Mouse (Mus musculus) left cerebral cortex, adult 18-20 months (tissue): ENCODE results near the gene Rspo1. TPM values are rescaled to one million over a fixed set of nuclear protein-coding genes. Genes with fewer than 3 reads are reported as not detected.
A peak's percentile ranks its signal among the peaks of the same experiment; 100 is the strongest.

ENCODE experiments used
- DNase-seq, 2 experiments: peaks; one replicate each; pipeline ENCODE4 v3.0.0; 2021 to 2022; ENCODE audit warnings: low spot score in 2 of 2, mixed read lengths in 1 of 2
- total RNA-seq, 2 experiments: library from RNA; stranded (reverse); gene quantifications; 2 replicates each; pipeline ENCODE4 v1.2.3; 2021

Rspo1 gene
- total RNA-seq, 2 experiments from 2014 or later: 18.9 to 24.4 TPM

DNA sequence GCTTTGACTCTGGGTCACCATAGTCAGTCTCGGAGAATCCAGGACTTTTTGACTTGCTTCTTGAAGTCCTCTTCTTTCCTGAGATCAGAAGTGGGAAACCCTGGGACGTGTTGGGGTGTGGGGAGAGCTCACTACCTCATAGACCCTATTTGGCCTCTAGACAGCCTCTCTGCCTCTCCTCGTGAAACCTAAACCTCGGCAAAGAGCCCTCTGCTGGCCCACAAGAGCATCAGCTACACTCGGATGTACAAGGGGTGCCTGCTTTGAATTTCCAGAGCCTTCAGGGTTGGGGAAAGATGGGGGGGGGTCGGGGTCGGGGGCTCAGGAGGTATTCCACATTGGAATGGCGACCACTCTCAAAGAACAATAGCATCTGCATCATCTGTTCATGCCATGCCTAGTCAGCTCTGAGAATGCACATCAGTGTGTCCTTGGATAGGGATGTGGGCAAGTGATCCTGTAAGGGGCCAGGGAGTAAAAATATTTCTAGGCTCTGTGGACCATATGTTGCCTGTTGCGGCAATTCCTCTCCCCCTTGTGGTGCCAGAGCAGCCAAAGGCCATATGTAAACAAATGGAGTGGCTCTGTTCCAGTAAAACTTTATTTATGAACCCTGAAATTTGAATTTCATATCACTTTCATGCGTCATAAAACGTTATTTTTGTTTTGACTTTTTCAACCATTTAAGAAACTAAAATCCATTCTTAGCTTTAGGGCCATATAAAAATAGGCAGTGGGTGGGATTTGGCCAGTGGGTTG is 34.7 kb downstream of the Rspo1 start:
- peak in 1 of 2 experiments; percentile 13 for DNase-seq

DNA sequence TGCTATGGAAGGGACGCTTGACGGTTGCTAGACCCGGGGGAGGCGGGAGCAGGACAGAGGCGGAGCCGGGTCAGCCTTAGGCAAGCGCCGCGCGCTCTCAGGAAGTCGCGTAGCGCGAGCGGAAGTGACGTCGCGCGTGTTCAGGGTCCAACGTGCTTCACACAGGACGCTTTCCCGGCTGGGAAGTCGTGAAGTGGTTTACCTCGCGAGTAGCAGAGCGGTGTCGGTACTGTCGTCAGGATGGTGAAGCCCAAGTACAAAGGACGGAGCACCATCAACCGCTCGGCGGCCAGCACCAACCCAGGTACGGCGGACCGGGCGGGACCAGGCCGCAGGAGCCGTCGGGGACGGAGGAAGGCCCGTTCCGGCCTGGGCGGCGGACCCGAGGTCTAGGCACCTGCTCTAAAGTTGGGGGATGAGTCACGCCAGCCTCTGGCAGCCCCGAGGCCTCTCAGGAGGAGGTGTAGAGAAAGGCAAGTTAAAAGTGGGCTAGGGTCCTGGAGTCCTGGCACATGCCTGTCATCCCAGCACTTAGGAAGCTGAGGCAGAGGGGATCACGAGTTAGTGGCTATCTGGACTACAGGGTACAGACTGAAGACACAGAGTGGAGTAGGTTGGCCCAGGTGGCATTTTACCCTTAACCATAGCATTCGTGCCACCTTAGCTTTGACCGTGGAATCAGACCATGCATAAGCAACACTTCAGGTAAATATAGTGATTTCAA is 43.8 kb downstream of the Rspo1 start:
- peak; percentile 92 to 94 for DNase-seq

DNA sequence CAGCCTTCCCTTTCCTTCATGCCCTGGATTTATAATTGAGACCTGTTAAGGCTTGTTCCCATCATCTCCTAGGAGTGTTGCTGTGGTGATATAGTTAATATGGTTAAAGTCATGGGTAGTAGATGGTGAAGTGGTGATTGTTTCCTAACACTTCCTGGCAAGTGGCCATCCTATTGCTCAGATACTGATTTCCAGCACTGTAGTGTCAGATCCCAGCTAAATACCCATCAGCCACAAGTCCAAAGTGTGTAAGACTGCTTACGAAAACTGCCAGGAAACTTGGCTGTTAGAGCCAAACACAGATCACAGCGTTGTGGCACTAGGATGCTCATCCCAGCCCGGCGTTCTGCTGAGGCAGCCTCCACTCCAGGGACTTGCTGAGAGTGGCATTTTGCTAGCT is 48.1 kb downstream of the Rspo1 start:
- no peak for DNase-seq

DNA sequence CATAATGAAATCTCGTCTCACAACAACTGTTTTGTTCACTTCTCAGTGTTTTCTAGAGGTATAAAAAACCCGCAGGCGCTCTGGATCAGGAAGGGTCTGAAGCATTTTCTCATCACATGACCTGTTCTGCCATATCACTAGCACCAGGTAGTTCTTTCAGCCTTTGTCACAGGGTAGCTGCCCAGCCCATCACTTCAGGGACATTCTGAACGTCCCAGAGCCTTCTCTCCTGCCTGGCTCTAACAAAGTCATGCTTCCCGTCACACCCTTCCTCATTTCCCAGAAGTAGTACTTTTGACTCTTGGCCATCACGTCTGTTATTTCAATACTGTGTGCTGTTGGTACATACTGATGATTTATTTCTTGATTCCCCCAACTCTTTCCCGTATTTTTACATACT is 58.2 kb downstream of the Rspo1 start:
- DNase-seq: no peak

DNA sequence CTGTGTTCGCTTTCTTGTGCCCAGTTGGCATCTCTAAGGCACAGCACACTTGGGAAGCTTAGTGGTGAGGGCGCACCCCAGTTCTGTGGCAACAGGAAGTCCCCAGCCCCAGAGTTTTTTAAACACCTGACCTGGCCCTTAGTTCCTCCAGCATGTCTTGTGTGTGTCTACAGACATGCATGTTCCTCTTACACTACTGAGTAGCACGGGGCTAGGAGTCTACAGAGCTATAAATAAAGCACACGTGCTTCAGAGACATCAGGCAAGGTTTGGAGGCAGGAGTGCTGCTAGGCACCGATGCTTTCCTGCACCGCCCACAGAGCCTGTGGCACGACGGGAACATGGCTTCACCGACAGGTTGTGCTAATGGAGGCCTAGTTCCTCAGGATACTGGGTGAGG is 69.2 kb downstream of the Rspo1 start:
- DNase-seq: no peak

DNA sequence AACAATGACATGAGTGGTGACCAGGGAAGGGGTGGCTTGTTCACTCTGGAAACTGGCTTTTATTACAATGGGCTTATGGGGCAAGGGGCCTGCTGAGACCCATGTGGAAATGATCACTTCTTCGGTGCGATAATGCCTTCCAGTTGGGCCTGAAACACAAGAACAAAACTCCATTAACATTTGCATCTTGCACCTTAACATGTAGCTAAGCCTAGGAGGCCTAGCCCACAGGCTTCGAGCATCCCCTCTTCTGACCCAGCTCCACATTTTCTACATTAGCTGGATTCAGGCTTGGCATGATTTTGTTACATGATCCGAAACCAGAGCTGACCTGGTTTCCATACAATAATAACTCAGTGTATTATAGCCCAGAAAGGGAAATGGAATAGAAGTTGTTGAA is 70.2 kb downstream of the Rspo1 start:
- DNase-seq: no peak

DNA sequence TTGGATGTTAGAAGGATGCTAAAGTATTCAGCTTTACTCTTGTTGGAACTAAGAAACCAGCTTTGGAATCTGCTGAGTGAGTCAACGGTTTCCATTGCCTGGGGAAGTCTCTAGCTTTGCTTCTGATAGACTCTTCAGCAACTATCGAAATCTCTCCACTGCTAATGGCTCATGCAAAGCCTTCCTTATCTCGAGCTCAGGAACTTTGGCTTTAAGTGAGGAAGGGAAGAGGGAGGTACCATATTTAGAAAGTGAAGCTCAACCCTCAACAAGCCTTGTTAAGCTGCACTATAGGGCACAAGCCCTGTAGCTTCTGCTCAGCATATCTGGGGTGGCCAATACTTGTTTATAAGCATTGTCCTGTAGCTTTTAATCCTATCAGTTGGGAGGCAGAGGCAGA is 71.0 kb downstream of the Rspo1 start:
- DNase-seq: no peak

DNA sequence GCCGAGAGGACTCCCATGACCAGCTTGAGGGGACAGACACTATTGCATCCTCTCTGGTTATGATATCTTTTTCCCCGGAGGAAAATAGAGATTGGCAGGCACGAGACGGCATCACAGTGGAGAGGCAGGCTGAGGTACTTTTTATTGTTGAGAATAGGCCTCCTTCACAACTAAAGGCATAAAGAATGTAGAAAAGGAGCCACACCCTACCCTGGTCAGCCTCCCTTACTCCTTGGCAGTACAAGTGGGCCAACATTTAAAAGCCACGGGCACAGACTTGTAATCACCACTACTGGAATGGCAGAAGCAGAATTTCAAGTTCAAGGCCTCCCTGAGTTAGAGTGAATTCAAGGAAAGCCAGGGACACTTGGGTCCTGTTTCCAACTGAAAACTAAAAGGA is 71.8 kb downstream of the Rspo1 start:
- DNase-seq: no peak

Other genes starting within 250 kb of the Rspo1 start
- gene Inpp5b, start 244.6 kb upstream of the Rspo1 start, total RNA-seq: 10 to 100 TPM; 37.2 to 42.3 TPM
- gene Mtf1, start 184.3 kb upstream of the Rspo1 start, total RNA-seq: 10 to 100 TPM; 25.8 to 27.8 TPM
- 10 to 100 TPM; 38.3 to 39.3 TPM for gene Yrdc, start 135.8 kb upstream of the Rspo1 start, total RNA-seq
- 10 to 100 TPM; 73.1 to 75.8 TPM for gene 1110065P20Rik, start 135.2 kb upstream of the Rspo1 start, total RNA-seq
- 10 to 100 TPM; 53.8 to 55.5 TPM for gene Maneal, start 124.3 kb upstream of the Rspo1 start, total RNA-seq
- gene Epha10, start 105.5 kb upstream of the Rspo1 start, total RNA-seq: 10 to 100 TPM; 44.4 to 46.0 TPM
- 10 to 100 TPM; 17.5 to 19.3 TPM for gene 9930104L06Rik, start 49.4 kb upstream of the Rspo1 start, total RNA-seq
- gene Cdca8, start 47.1 kb upstream of the Rspo1 start, total RNA-seq: 1 to 10 TPM in 1 of 2 experiments, under 1 TPM in 1; 0.96 to 1.8 TPM
- 10 to 100 TPM; 54.9 to 60.0 TPM for gene Gnl2, start 30.2 kb downstream of the Rspo1 start, total RNA-seq
- gene Dnali1, start 79.3 kb downstream of the Rspo1 start, total RNA-seq: under 1 TPM; 0.16 to 0.77 TPM
- 10 to 100 TPM; 15.1 to 16.0 TPM for gene Snip1, start 80.2 kb downstream of the Rspo1 start, total RNA-seq
- gene Meaf6, start 98.7 kb downstream of the Rspo1 start, total RNA-seq: 100 to 1,000 TPM; 129 to 139 TPM
- 1 to 10 TPM in 1 of 2 experiments, under 1 TPM in 1; 0.56 to 1.1 TPM for gene Zc3h12a, start 141.4 kb downstream of the Rspo1 start, total RNA-seq